Mouse (Mus musculus): Measurements from ENCODE around the gene Hpse. TPM values are rescaled to one million over a fixed set of nuclear protein-coding genes. Genes with fewer than 3 reads are reported as not detected.

The Hpse gene
- polyA plus RNA-seq, 1 experiment from 2014 or later = 2.4 TPM

DNA sequence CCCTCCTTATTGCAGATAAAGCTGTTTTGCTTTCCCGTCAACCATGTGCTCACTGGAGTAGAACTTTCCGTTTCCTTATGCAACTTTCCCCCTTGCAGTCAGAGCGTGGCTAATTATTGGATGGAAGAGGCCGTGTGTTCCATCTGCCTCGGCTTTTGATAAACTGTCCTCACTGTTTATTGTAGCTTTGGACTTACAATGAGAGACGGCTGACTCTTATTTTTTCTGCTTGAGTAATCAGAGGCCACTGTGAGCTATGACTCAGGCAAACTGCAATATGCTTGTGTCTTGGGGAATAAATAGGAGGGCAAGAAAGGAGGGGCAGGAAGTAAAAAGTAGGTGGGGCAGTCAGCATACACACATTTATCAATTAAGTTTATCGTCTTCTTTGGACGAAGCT is 12.8 kb downstream of the Hpse start:
- no peak for DNase-seq (ENCODE audit: low spot score)
- Histone ChIP-seq H3K4me1 (replicated peaks; ENCODE audit: control insufficient read depth, insufficient read depth, low read length) (no peaks in the 10 kb centered on the region), H3K4me3 (ENCODE audit: low read depth, low read length) (no peak overlapping the region), H3K4me2 (replicated peaks; ENCODE audit: low read depth, low read length) (no peak overlapping the region), H3K27me3 (ENCODE audit: control insufficient read depth, insufficient read depth, low read length) (no peaks in the 10 kb centered on the region), H3K27ac (ENCODE audit: low read depth, low read length) (no peak overlapping the region), H3K9me3 (ENCODE audit: control insufficient read depth, low read length) (no peaks in the 10 kb centered on the region), H3K36me3 (ENCODE audit: control insufficient read depth, insufficient read depth, low read length) (no peaks in the 10 kb centered on the region), H3K9ac (ENCODE audit: low read depth, low read length) (no peak overlapping the region)
- ATAC-seq (ENCODE audit: low FRiP score) = peak; percentile 73
- WGBS = 40% methylated on average over 8 of the region's 8 CpGs

DNA sequence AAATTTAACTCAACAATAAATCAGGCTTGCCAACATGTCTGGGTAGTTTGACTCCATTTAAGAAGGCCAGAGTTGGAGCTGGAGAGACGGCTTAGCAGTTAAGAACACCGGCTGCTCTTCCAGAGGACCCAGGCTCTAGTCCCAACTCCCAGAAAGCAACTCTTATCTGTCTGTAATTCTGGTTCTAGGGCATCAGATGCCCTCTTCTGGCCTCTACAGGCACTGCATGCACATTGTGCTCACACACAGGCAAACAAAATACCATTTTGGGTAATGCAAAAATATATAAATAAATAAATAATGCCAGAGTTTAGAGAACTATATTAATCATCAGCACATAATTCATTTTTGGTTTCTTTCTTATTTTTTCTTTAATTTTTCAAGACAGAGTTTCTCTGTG is 15.2 kb downstream of the Hpse start:
- Histone ChIP-seq H3K27me3 (ENCODE audit: control insufficient read depth, insufficient read depth, low read length) (no peaks in the 10 kb centered on the region), H3K4me3 (ENCODE audit: low read depth, low read length) (no peak overlapping the region), H3K4me2 (replicated peaks; ENCODE audit: low read depth, low read length) (no peak overlapping the region), H3K9me3 (ENCODE audit: control insufficient read depth, low read length) (no peaks in the 10 kb centered on the region), H3K4me1 (replicated peaks; ENCODE audit: control insufficient read depth, insufficient read depth, low read length) (no peaks in the 10 kb centered on the region), H3K9ac (ENCODE audit: low read depth, low read length) (no peak overlapping the region), H3K27ac (ENCODE audit: low read depth, low read length) (no peak overlapping the region), H3K36me3 (ENCODE audit: control insufficient read depth, insufficient read depth, low read length) (no peaks in the 10 kb centered on the region)
- WGBS = 95% methylated on average over 2 of the region's 2 CpGs
- DNase-seq (ENCODE audit: low spot score) = no peak
- no peak for ATAC-seq (ENCODE audit: low FRiP score)

DNA sequence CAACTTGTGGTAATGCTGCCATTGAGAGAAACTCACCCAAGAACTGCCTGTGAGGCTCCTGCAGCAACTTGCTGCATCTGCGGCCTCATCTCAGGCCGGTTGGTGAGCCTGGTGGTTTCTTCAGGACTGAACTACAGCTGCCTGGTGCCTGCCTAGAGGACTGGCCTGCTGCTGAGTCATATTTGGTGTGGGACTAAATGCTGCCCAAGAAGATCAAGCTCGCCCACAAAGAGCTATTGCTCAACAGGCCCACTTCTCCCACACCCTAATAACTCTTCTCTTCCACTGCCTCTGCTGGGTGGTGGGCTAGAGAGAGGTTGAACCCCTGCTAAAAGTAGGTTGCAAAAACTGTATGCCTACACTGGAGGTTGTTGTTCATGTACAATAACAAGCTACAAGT is 17.2 kb downstream of the Hpse start:
- no peak overlapping the region for H3K4me2 ChIP-seq (replicated peaks; ENCODE audit: low read depth, low read length)
- no peaks in the 10 kb centered on the region for H3K4me1 ChIP-seq (replicated peaks; ENCODE audit: control insufficient read depth, insufficient read depth, low read length)
- 92% methylated on average over 3 of the region's 3 CpGs for WGBS
- ATAC-seq (ENCODE audit: low FRiP score) = no peak
- no peak overlapping the region for H3K9ac ChIP-seq (ENCODE audit: low read depth, low read length)
- H3K27me3 ChIP-seq (ENCODE audit: control insufficient read depth, insufficient read depth, low read length) = no peaks in the 10 kb centered on the region
- H3K36me3 ChIP-seq (ENCODE audit: control insufficient read depth, insufficient read depth, low read length) = no peaks in the 10 kb centered on the region
- DNase-seq (ENCODE audit: low spot score) = no peak
- H3K9me3 ChIP-seq (ENCODE audit: control insufficient read depth, low read length) = no peaks in the 10 kb centered on the region
- H3K4me3 ChIP-seq (ENCODE audit: low read depth, low read length) = no peak overlapping the region
- no peak overlapping the region for H3K27ac ChIP-seq (ENCODE audit: low read depth, low read length)

DNA sequence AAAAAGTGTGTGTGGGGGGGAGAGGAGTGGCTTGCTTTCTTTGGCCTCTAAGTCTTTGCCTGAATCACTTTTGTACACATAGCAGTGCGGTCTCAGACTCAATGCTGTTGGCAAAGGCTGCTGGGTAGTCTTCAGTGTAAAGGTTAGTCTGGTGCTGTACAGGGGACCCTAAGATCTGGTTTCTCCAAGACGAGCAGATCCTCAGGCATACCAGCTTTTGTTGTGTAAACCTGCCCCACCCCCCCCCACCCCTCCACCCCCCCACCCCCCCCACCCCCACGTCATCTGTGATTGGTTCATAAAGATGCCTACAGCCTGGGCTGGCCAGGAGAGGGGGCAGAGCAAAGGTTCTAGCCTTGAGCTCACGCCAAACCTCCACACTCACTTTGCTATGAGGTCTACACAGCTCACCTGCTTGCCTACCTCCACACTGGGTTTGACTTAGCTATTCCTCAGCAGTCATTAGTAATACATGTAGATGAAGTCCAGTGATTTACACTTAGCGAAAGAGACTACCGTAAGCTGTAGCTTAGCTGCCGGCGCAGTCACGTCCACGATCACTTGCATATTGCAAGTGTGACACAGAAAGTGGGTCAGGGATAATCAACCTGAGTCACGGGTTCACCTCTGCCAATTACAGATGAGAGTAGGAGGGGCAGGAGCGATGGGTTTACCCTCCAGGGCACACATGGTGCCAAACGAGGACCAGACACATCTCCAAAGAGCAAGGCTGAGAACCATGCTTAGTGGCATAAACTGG is 18.5 kb downstream of the Hpse start:
- no peak for ATAC-seq (ENCODE audit: low FRiP score)
- 88% methylated on average over 12 of the region's 13 CpGs for WGBS
- H3K4me1 ChIP-seq (replicated peaks; ENCODE audit: control insufficient read depth, insufficient read depth, low read length) = no peaks in the 10 kb centered on the region
- H3K4me2 ChIP-seq (replicated peaks; ENCODE audit: low read depth, low read length) = no peak overlapping the region
- no peak overlapping the region for H3K9ac ChIP-seq (ENCODE audit: low read depth, low read length)
- no peaks in the 10 kb centered on the region for H3K27me3 ChIP-seq (ENCODE audit: control insufficient read depth, insufficient read depth, low read length)
- no peak overlapping the region for H3K27ac ChIP-seq (ENCODE audit: low read depth, low read length)
- no peaks in the 10 kb centered on the region for H3K36me3 ChIP-seq (ENCODE audit: control insufficient read depth, insufficient read depth, low read length)
- no peak for DNase-seq (ENCODE audit: low spot score)
- no peaks in the 10 kb centered on the region for H3K9me3 ChIP-seq (ENCODE audit: control insufficient read depth, low read length)
- no peak overlapping the region for H3K4me3 ChIP-seq (ENCODE audit: low read depth, low read length)

DNA sequence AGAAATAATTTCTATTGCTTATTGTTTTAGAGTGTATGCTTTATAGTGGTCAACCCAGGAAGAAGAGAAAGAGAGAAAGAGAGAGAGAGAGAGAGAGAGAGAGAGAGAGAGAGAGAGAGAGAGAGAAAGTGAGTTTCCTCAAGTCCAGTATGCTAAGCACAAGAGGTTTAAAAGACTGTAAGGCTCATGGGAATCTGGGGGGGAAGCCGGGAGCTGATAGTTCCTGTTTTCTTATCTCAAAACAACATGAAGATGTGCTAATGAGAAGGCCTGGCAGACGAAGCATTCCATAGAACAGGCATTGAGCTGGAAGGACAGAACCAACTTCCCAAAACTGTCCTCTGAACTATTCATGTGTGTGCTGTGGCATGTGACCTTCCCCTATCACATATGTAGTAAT is 21.6 kb downstream of the Hpse start:
- H3K9ac ChIP-seq (ENCODE audit: low read depth, low read length) = no peak overlapping the region
- no peaks in the 10 kb centered on the region for H3K4me1 ChIP-seq (replicated peaks; ENCODE audit: control insufficient read depth, insufficient read depth, low read length)
- no peak overlapping the region for H3K4me2 ChIP-seq (replicated peaks; ENCODE audit: low read depth, low read length)
- H3K27ac ChIP-seq (ENCODE audit: low read depth, low read length) = no peak overlapping the region
- no peaks in the 10 kb centered on the region for H3K36me3 ChIP-seq (ENCODE audit: control insufficient read depth, insufficient read depth, low read length)
- H3K9me3 ChIP-seq (ENCODE audit: control insufficient read depth, low read length) = no peaks in the 10 kb centered on the region
- WGBS = 78% methylated on average over 2 of the region's 2 CpGs
- no peak overlapping the region for H3K4me3 ChIP-seq (ENCODE audit: low read depth, low read length)
- ATAC-seq (ENCODE audit: low FRiP score) = no peak
- DNase-seq (ENCODE audit: low spot score) = no peak
- H3K27me3 ChIP-seq (ENCODE audit: control insufficient read depth, insufficient read depth, low read length) = no peaks in the 10 kb centered on the region

- H3K4me3 ChIP-seq (ENCODE audit: low read depth, low read length) = no peak overlapping the region
- whole genome bisulfite sequencing = 78% methylated on average over 2 of the region's 2 CpGs
- H3K9ac ChIP-seq (ENCODE audit: low read depth, low read length) = no peak overlapping the region
- H3K4me1 ChIP-seq (replicated peaks; ENCODE audit: control insufficient read depth, insufficient read depth, low read length) = no peaks in the 10 kb centered on the region
- no peaks in the 10 kb centered on the region for H3K27me3 ChIP-seq (ENCODE audit: control insufficient read depth, insufficient read depth, low read length)
- H3K36me3 ChIP-seq (ENCODE audit: control insufficient read depth, insufficient read depth, low read length) = no peaks in the 10 kb centered on the region
- no peak overlapping the region for H3K4me2 ChIP-seq (replicated peaks; ENCODE audit: low read depth, low read length)
- DNase-seq (ENCODE audit: low spot score) (no peak), ATAC-seq (ENCODE audit: low FRiP score) (no peak)
- H3K27ac ChIP-seq (ENCODE audit: low read depth, low read length) = no peak overlapping the region
- H3K9me3 ChIP-seq (ENCODE audit: control insufficient read depth, low read length) = no peaks in the 10 kb centered on the region
These were observed 22.1 kb downstream of the Hpse start for GRCm38 (mm10) chr5:100697398-100697797.

- ATAC-seq (ENCODE audit: low FRiP score) (no peak), DNase-seq (ENCODE audit: low spot score) (no peak)
- H3K27ac ChIP-seq (ENCODE audit: low read depth, low read length) = no peak overlapping the region
- no peak overlapping the region for H3K4me3 ChIP-seq (ENCODE audit: low read depth, low read length)
- no peaks in the 10 kb centered on the region for H3K36me3 ChIP-seq (ENCODE audit: control insufficient read depth, insufficient read depth, low read length)
- no peaks in the 10 kb centered on the region for H3K4me1 ChIP-seq (replicated peaks; ENCODE audit: control insufficient read depth, insufficient read depth, low read length)
- no peaks in the 10 kb centered on the region for H3K27me3 ChIP-seq (ENCODE audit: control insufficient read depth, insufficient read depth, low read length)
- H3K9ac ChIP-seq (ENCODE audit: low read depth, low read length) = no peak overlapping the region
- no peaks in the 10 kb centered on the region for H3K9me3 ChIP-seq (ENCODE audit: control insufficient read depth, low read length)
- 63% methylated on average over 4 of the region's 4 CpGs for WGBS
- no peak overlapping the region for H3K4me2 ChIP-seq (replicated peaks; ENCODE audit: low read depth, low read length)
These were observed 33.9 kb downstream of the Hpse start for GRCm38 (mm10) chr5:100685631-100686030.

DNA sequence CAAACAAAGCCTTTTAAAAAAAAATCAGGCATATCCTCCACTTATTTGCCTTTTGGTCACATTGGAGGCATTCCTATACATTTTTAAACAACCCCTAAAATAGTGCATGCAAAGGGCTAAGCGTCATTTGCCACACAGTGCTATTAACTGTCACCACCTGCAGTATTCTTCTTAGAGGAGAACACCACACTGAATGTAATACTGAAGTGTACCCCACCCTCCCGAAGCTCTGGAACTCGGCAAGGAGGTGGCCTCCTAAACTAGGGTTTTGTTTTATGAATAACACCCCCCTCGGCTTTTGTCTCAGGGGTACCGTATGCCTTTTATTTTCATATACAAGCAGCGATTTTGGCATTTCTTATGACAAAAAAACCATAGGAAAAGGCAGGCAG is 39.0 kb downstream of the Hpse start:
- Histone ChIP-seq H3K4me3 (ENCODE audit: low read depth, low read length) (no peak overlapping the region), H3K4me2 (replicated peaks; ENCODE audit: low read depth, low read length) (no peak overlapping the region), H3K36me3 (ENCODE audit: control insufficient read depth, insufficient read depth, low read length) (no peaks in the 10 kb centered on the region), H3K4me1 (replicated peaks; ENCODE audit: control insufficient read depth, insufficient read depth, low read length) (no peaks in the 10 kb centered on the region), H3K9ac (ENCODE audit: low read depth, low read length) (no peak overlapping the region), H3K9me3 (ENCODE audit: control insufficient read depth, low read length) (no peaks in the 10 kb centered on the region), H3K27me3 (ENCODE audit: control insufficient read depth, insufficient read depth, low read length) (no peaks in the 10 kb centered on the region), H3K27ac (ENCODE audit: low read depth, low read length) (no peak overlapping the region)
- ATAC-seq (ENCODE audit: low FRiP score) (no peak), DNase-seq (ENCODE audit: low spot score) (no peak)
- 80% methylated on average over 6 of the region's 6 CpGs for WGBS

DNA sequence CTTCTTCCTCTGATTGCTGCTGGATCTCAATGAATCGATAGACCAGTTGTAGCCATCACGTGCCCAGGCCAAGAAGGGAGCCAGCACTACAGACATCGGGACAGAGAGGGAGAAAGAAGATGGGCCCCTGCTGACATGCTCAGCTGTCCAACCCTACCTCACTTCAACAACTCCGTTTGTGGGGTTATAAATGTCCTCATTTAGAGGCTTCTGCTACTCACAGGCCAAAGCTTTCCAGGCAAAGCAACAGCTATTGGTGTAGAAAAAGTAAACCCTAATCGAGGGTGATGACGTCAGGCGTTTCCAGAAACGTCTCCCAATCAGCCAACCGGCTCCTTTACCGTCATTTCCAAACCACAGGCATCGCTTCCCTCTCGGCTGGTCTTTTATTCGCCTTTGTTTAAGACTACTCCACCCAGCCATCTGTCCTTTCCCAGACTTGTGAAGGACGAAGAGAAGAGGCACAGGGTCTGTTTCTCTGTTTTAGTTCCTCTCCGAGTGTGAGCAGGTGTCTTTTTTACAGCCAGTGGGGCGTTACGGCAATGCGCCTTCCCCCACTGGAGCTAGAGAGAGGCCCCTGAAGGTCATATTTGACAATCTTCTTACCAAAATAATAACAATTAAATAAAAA is 39.5 kb downstream of the Hpse start:
- no peak overlapping the region for H3K9ac ChIP-seq (ENCODE audit: low read depth, low read length)
- 65% methylated on average over 18 of the region's 18 CpGs for WGBS
- H3K4me3 ChIP-seq (ENCODE audit: low read depth, low read length) = no peak overlapping the region
- H3K4me1 ChIP-seq (replicated peaks; ENCODE audit: control insufficient read depth, insufficient read depth, low read length) = no peaks in the 10 kb centered on the region
- no peaks in the 10 kb centered on the region for H3K36me3 ChIP-seq (ENCODE audit: control insufficient read depth, insufficient read depth, low read length)
- H3K4me2 ChIP-seq (replicated peaks; ENCODE audit: low read depth, low read length) = no peak overlapping the region
- no peaks in the 10 kb centered on the region for H3K27me3 ChIP-seq (ENCODE audit: control insufficient read depth, insufficient read depth, low read length)
- H3K9me3 ChIP-seq (ENCODE audit: control insufficient read depth, low read length) = no peaks in the 10 kb centered on the region
- H3K27ac ChIP-seq (ENCODE audit: low read depth, low read length) = no peak overlapping the region
- DNase-seq (ENCODE audit: low spot score) (no peak), ATAC-seq (ENCODE audit: low FRiP score) (no peak)

Measured in hindbrain, embryonic 11.5 days (tissue).